Mouse (Mus musculus): ENCODE data around the gene Epb41l2. TPM values are rescaled to one million over a fixed set of nuclear protein-coding genes. Genes with fewer than 3 reads are reported as not detected.

The Epb41l2 gene
- total RNA-seq, 2 experiments from 2014 or later: 188 to 212 TPM

DNA sequence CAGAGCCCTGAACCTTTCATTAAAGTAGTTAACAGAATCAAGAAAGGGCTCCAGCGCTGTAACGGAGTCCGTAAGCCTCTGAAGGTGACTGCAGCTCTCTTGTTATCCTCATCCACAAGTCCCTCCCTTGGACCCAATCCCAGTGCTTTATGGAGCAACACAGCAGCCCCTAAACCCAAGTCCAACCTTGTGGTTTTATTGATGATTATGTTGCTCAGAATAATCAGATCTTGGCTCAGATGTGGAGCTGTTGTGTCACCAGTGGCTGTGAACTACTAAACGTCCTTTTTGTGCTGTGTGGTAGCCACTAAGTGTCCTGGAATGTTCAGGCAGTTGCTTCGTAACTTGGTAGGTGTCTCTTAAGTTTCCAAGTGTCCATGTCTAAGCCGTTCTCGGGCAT is 33.2 kb downstream of the Epb41l2 start:
- DNase-seq (ENCODE audit: extremely low spot score in 1 of 2, low spot score in 2 of 2): no peak
- intact Hi-C loops (cut with DNase I): no loop called here

DNA sequence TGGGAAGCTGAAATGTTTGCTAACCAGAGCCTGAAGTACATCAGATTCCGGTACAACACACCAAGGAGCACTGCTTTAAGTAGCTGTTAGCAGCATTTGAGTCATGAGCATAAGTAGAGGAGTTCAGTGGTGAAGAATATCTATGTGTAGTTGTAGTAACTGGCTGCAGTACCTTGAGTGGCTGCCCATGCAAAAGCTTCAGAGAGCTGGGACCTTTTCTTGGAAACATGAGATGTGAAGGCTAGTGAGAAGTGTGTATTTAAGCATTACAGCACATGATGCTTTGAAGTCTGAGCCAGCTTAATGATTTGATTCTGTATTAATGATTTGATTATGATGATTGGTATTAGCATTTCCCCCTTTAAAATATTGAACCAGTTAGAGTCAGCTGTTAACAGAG is 34.1 kb downstream of the Epb41l2 start:
- intact Hi-C loops (cut with DNase I): no loop called here
- no peak for DNase-seq (ENCODE audit: extremely low spot score in 1 of 2, low spot score in 2 of 2)

DNA sequence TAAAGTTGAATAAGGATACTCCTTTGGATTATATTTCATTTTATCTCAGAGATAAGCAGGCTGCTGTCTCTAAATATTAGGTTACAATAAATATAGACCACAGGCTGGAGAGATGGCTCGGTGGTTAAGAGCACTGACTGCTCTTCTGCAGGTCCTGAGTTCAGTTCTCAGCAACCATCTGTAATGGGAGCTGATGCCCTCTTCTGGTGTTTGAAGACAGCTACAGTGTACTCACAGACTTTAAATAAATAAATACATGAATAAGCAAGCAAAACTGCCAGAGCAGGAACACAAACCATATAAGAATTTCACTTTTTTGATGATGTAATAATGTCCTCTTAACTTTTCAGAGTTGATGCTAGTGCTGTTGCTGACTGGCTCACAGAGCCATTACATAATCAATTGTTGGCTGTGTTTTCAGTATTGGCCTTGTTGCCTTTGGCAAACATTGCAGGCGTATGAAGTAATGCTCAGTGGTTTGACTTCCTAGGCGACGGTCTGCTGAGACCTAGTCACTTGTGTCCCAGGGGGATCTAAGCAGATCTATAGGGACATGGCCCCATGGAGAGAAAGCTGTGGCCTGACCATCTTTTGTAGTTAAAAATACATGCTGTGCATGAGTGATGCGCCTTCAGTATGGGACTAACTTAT is 35.8 kb downstream of the Epb41l2 start:
- no peak for DNase-seq (ENCODE audit: extremely low spot score in 1 of 2, low spot score in 2 of 2)
- intact Hi-C loops (cut with DNase I): no loop called here

DNA sequence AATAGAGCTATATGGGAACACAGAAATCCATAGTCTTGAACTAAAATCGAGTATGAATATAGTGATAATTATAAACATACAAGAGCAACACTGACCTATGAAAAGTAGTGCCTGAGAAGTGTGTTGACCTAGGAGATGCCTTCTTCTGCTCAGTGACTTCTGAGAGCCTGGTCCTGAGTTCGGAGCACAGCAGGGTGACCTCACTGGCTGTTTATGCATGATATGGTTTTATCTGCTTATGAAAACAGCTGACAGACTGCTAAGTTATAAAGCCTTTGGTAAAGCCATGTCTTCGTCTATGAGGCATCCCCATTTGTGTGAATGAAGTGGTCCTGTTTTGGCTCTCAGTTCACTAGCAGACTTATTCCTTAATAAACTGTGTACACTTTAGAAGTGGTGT is 37.3 kb downstream of the Epb41l2 start:
- intact Hi-C loops (cut with DNase I): no loop called here
- no peak for DNase-seq (ENCODE audit: extremely low spot score in 1 of 2, low spot score in 2 of 2)

DNA sequence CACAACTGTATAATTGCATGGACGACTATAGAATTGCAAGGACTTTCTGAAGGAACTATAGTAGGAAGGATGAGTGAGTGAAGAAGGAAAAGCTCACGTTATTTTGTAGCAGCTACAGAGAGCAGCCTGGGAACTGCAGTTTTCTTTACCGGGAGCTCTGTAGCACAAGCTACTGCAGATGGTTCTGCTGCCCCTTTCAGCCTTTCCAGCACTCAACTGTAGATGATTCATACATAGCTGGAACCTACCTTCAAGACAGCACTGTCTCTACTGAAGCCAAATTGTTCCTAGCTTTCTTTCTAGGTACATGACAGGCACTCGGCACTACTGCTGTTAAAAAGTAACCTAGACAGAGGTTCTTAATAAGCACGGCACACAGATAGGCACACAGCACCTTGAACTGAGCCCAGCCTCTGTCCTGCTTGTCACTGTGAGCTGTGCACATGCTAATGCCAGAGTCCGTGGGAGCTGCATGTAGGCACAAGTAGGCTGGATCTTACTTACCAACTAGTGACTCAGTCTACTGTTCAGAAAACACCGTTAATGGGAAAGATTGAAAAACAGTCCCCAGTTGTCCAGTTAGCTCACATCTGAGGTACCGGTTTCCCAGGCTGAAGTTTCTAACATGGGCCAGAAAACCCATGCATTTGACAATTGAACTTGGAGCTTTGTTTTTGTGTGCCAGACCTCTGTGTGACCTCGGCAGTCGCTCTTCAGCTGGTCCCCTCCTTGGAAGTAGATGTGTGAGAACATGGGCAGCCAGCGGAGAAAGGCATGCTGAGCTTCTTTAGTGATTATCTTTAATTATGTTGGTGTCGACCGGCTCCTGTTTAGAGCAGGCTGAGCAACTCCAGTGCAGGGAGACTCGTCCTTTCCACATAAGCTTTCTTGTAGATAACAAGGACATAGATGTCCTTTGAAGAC is 38.4 kb downstream of the Epb41l2 start:
- intact Hi-C loops (cut with DNase I): no loop called here
- no peak for DNase-seq (ENCODE audit: extremely low spot score in 1 of 2, low spot score in 2 of 2)

DNA sequence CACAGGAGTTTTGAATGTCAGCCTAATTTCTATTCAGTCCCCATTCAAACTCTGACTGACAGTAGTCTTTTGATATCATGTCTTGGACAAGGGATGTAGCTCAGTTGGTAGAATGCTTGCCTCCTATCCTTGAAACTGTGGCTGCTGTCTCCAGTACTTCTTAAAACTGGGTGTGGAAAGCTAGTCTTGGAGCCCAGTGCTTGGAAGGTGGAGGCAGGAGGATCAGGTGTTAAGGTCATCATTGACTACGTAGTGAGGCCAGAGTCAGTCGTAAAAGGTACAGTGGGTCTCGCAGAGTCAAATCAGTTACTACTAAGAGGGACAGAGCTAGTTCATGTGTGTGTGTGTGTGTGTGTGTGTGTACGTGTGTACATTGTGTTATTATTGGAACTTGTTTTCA is 39.4 kb downstream of the Epb41l2 start:
- DNase-seq (ENCODE audit: extremely low spot score in 1 of 2, low spot score in 2 of 2): no peak
- intact Hi-C loops (cut with DNase I): no loop called here

DNA sequence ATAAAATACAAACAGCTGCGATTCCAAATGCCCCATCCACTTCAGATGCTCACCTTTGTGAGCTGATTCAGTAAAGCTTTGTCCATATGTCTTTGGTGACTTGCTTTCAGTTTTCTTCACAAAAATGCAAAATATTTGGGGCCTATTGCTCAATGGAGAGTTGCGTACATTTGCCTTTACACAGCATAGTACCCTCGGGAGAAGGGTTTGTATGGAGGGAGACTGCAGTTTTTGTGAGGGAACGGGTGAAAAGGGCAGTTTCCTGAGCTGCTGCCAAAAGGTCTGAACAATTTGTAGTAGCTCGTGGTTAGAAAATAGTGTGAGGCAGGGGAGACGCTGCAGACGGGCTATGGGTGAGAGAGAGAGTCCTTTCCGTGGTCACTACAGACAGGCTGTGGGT is 40.5 kb downstream of the Epb41l2 start:
- intact Hi-C loops (cut with DNase I): no loop called here

DNA sequence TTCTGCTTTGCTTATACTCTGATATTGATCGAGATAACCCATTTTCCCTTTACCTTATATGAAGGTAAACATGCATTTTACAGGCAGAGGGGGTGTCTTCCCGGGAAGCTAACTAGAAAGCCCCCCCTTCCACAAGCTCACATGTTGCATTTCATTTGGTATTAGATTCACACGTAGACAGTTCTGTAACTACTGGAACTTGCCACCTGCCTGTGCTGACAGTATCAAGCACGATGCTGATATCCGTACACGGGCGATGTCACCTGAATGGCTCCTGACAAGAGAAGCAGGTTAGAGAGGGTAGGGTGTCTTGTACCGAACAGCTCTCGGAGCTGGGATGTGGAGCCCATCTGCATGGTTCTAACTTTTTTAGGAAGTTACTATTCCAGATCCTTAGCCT is 41.0 kb downstream of the Epb41l2 start:
- intact Hi-C loops (cut with DNase I): no loop called here
- no peak for DNase-seq (ENCODE audit: extremely low spot score in 1 of 2, low spot score in 2 of 2)

More for the DNA sequence above, 40.5 kb downstream of the Epb41l2 start:
- DNase-seq (ENCODE audit: extremely low spot score in 1 of 2, low spot score in 2 of 2): no peak

DNA sequence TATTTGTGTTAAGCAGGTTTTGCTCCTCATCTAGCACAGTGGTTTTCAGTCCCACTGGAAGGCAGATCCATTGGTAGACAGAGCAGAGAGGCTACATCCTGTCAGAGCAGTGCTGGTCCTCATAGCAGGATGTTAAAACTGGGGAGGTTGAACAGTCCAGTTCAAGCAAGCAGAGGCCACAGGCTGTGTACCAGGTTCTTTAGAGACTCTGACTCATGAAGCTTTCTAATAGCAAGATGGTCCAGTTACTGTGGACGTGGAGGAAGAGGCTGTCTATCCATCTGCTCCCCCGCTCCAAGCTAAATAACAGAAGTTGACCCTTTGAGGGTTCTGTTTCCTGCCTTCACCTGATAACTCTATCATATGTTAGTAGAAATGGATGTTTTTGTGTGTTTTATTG is 41.8 kb downstream of the Epb41l2 start:
- no peak for DNase-seq (ENCODE audit: extremely low spot score in 1 of 2, low spot score in 2 of 2)
- intact Hi-C loops (cut with DNase I): no loop called here

DNA sequence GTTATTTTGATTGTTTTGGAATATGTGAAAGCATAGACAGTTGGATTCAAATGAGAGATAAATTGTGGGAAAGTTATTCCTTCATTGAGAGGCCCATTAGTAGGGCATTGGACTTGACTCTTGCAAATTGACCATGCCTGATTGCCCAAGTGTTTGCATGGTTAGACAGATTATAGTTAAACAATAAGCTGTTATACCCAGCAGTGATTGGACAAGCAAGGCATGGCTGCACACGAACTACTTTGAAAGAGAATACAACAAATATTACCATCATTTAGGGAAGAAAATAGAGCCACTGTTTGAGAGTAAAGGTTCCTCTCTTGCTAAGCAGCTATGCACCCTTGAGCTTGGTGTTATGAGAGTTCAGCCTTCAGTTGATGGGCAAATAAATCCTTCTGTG is 43.3 kb downstream of the Epb41l2 start:
- no peak for DNase-seq (ENCODE audit: extremely low spot score in 1 of 2, low spot score in 2 of 2)
- intact Hi-C loops (cut with DNase I): no loop called here

DNA sequence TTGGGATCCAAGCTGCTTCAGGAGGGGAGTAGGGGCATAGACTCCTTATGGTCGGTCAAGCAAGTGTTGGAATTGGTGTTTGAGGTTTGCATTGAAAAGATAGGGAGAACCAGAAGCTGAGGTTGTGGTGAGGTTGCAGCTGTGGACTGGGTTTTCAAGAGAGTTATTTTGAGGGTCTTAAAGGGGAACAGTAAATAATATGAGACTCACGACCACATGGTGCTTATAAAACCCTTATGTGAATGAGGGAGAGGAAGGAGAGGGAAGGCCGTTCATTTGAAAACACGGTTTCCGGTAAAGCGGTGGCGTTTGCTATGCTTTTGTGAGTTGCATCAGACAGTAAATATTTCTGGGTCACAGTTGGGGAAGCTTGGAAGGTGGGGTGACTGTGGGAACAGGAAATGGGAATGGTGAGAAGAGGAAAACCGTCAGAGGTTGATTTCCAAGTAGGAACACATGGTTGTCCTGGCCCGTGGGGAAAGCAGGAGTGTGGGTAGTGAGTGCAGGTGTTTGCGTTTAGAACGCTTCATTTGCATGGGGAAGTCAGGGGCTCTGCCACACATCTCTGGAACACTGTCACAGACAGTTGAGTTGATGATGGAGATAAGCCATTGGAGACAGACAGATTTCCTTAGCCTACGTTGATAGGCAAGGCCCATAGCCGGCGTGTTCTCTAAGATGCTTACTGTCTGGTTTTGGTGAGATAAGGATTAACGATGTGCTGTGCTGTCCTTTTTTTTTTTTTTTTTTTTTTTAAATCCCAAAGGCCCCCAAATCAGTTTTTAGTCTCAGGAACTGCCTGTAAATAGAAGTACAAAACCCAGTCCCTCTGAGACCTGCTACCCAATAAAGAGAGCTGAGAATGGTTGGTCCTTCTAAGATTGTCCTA is 44.5 kb downstream of the Epb41l2 start:
- intact Hi-C loops (cut with DNase I): no loop called here

DNA sequence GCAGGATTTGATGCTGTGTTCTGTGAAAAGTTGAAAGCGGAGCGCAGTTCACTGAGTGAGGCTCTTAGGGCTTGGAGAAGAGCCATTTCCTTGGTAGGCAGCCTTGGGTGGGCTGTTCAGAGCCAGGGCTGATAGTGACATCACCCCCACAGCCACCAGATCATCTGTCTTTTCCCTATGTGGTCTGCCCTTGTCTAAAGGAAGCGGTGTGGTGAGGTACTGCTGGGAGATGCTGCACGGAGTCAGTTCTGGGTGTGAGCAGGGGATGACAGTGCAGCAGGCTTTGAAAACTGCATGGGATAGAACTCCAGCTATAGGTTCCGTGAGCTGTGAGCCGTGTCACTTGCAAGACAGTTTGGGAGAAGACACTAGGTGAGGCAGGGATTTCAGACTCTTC is 45.1 kb downstream of the Epb41l2 start:
- DNase-seq (ENCODE audit: extremely low spot score in 1 of 2, low spot score in 2 of 2): no peak
- intact Hi-C loops (cut with DNase I): no loop called here

More for the DNA sequence above, 44.5 kb downstream of the Epb41l2 start:
- DNase-seq (ENCODE audit: extremely low spot score in 1 of 2, low spot score in 2 of 2): no peak

DNA sequence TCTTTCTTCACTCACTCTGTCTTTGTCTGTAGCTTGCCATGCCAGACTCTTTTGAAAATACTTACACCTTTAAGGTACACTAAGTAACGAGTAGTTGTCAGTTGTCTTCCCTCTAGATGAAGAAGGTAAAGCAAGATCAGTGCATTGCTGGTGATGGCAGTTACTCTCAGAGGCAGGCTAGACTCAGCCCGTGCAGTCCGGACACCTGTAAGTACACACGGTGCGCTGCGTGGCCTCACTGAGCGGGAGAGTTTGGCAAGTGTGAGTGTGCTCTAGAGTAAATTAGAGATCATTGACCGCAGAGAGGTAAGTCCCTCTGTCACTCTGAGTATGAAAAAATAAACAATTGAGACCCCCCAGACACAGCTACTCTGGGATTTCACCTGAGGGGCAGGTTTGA is 46.0 kb downstream of the Epb41l2 start:
- no peak for DNase-seq (ENCODE audit: extremely low spot score in 1 of 2, low spot score in 2 of 2)
- intact Hi-C loops (cut with DNase I): no loop called here

DNA sequence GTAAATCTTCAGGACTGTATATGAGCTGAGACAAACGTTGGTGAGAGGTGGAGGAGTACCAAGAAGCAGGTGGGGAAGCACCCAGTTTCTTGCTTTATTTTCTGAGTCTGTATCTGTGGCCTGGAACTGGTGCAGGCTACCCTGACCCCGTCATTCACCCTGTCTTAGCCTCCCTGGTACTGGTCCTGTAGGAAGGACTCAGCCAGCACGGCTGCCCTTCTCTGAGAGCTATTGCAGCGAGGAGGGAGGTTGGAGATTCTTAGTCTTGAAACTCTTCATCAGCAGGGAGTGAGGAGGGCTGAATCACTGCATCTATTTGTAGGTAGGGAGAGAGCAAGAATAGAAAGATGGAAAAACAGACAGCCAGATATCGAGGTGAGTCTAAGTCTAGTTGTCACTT is 47.1 kb downstream of the Epb41l2 start:
- DNase-seq (ENCODE audit: extremely low spot score in 1 of 2, low spot score in 2 of 2): no peak
- intact Hi-C loops (cut with DNase I): no loop called here

DNA sequence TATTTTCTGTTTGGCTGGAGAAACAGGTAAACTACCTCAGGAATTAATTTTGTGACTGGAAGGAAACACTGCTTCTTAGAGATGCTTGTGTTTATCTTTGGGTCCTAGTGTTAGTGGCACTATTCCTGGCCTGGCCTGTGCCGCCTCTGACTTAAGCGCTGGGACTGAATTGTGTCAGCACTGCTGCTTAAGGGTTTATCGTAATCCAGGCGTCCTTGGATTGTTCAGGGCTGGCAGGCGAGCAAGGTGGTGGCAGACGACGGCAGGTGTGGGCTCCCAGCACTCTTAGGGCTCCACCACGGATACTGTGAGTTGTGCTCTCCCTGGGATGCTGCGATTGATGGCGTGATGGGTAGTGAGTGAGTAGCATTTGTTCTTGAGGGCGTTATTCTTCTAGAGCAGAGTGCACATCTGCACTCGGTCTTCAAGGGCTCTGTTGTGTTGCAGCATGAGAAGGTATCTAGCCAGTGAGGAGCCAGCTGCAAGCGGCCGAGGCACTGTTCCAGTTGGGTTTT is 48.6 kb downstream of the Epb41l2 start:
- intact Hi-C loops (cut with DNase I): no loop called here
- DNase-seq (ENCODE audit: extremely low spot score in 1 of 2, low spot score in 2 of 2): no peak

DNA sequence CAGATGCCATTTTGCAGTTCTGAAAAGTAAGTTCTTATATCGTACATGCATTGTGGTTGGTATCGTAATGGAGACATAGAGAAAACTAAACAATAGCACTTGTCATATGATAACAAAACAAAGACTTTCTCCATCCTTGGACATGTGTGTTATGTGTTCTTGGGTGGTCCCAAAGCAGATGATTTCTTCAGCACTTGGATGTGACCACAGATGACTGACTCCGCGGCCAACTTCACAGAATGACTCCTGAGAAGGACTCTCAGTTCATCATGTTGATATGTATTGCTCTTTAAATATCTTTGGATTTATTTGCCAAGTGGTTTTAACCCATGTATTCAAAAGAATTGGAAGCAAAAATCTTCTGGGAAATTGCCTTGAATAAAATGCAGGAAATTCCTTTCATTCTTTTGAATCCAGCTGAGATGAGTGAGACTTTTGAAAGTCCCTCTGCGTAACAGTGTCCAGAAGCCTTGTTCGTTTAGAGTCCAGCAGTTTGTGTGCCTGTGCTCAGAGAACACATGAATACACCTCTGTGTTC is 52.3 kb downstream of the Epb41l2 start:
- intact Hi-C loops (cut with DNase I): no loop called here
- DNase-seq (ENCODE audit: extremely low spot score in 1 of 2, low spot score in 2 of 2): no peak

DNA sequence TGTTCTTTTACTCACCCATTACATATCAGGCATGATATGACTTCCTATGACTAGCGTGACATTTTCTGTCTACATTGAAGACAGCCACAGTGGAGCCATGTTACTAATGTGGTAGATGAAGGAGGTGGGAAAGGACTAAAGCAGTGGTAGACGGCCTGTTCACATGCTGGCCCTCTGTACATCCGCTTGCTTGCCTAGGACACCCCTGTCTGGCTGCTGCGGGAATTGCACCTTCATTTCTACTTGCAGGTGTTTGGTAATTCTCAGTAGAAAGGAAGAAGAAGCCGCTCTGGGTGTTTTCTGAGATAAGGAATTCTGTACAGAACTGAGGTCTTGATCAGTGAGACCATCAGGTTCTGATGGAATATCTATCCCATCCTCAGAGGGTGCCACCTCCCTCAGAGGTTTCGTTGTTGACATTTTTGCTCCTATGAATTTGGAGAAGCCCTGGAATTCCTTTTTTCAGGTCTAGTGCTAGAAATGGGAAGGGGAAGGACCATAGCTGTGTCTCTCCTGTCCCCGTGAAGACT is 55.7 kb downstream of the Epb41l2 start:
- intact Hi-C loops (cut with DNase I): no loop called here
- DNase-seq (ENCODE audit: extremely low spot score in 1 of 2, low spot score in 2 of 2): no peak

DNA sequence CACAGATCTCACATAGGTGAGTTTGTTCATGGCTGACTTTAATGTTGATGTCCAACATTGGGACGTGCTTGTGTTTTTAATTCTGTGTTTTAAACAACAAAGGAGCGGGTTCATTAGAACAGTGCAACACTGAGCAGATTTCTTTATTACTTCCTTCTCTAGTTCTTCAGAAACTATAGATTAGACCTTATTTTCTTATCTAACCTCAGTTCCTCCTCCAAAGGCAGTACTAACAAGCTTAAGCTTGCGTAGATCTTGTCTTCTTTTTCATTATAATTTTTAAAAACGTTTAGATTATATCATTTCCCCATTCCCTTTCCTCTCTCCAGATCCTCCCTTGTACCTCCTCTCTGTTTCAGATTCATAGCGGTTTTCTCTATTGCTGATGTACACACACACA is 57.1 kb downstream of the Epb41l2 start:
- intact Hi-C loops (cut with DNase I): no loop called here
- DNase-seq (ENCODE audit: extremely low spot score in 1 of 2, low spot score in 2 of 2): no peak

DNA sequence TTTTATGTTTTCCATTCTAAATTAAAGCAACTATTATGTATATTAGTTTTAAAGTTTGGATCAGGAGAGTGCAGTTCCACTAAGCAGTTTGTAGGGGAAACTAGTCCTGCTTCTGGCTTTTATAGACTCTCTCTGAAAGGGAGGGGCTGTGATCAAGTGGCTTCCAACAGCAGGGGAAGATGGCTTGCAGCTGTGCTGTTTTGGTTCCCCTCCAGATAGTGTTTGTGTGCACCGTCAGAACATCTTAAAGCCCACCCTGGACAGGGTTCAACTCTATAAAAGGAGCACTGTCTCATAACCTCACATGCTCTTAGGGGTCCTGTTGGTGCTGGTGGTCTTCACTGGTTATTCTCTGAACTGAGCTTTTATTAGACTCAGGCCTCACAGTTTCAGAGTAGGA is 66.5 kb downstream of the Epb41l2 start:
- intact Hi-C loops (cut with DNase I): no loop called here
- DNase-seq (ENCODE audit: extremely low spot score in 1 of 2, low spot score in 2 of 2): no peak
